Mouse (Mus musculus) embryonic stem cell, embryonic (primary cell): ENCODE data around the gene Lmtk2.

Experiments used
- CTCF ChIA-PET, 4 experiments: fragments of 300-600 bp in 2 of 4; fragments of 350-600 bp in 2 of 4; sonication (Branson Sonifier 250); formaldehyde crosslinking; loops; one replicate each; lab custom pipeline; 2022; ENCODE audit warnings: inconsistent platforms in 2 of 4; lab: Charles Lee
- POLR2A ChIA-PET, 4 experiments: fragments of 300-600 bp in 2 of 4; fragments of 350-600 bp in 2 of 4; sonication (Branson Sonifier 250); formaldehyde crosslinking; loops; one replicate each; lab custom pipeline; 2022; ENCODE audit warnings: antibody characterized with exemption in 4 of 4, inconsistent platforms in 1 of 4; lab: Charles Lee

The Lmtk2 gene

DNA sequence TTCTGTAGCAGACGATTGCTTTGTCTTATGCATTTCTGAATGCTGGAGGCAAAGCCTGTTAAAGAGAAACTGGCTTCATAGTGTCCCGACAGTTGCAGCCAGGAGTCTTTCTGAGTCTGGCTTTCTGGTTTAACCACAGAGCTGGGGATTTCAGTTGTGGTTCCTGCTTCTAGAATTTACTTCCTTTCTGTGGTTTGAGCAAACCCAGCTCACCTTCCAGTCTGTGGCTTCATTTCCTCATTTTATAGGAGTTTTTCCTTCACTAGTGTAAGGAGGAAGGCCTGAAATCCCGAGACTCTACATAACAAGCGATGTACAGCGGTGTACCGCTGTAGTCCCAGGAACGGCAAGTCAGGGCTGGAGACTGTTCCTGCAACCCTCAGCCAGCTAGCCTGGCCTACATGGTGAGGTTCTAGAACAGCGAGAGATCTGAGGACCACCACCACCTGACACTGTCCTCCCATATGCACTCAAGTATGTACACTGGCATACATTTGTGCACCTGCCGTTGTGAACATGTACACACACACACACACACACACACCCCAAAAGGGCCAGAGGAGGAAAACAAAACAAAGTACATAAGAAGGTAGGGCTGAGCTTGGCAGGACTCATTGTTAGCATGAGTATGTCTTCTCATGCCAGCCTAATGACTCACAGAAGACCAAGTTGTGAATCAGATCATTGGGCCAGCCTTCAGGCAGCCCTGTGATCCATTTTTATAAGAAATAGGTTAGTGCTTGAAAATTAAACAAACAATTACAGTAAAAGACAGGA is 25.9 kb downstream of the Lmtk2 start:
- ChIA-PET CTCF (interaction anchor here in 1 of 4 experiments (1.8 kb wide), 1 partner anchor 28 kb away, joined by 8 read pairs; no protein-coding TSS in a partner anchor), POLR2A (interaction anchor here in 2 of 4 experiments (0.6 to 2.2 kb wide), 12 partner anchors 9 to 47 kb away, joined by 3 to 16 read pairs (median 5); partner anchors contain the start of gene Lmtk2 (in 1 of the 2))

DNA sequence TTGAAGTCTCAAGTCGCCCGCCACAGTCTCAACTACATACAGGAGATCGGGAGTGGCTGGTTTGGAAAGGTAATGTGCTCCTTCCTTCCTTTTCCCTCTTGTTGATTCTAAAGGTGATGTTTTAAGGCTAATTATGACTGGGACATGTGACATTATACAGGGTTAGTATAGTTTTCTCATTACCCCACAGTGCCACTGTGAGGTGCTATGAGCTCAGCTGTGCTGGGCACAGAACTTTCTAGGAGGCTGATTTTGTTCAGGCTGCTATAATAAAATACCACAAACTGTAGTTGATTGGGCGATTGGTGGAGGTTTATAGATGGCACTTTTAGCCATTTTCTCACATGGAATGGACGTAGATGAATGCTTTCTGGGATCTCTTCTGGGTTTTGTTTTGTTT is 43.3 kb downstream of the Lmtk2 start:
- POLR2A ChIA-PET = interaction anchor here in 1 of 4 experiments (0.8 to 1.4 kb wide), 2 partner anchors 11 to 36 kb away, joined by 3 to 4 read pairs; no protein-coding TSS in a partner anchor
- CTCF ChIA-PET = interaction anchor here in 3 of 4 experiments (0.8 to 2.0 kb wide), 3 partner anchors 11 to 64 kb away, joined by 3 to 7 read pairs (median 3); no protein-coding TSS in a partner anchor

DNA sequence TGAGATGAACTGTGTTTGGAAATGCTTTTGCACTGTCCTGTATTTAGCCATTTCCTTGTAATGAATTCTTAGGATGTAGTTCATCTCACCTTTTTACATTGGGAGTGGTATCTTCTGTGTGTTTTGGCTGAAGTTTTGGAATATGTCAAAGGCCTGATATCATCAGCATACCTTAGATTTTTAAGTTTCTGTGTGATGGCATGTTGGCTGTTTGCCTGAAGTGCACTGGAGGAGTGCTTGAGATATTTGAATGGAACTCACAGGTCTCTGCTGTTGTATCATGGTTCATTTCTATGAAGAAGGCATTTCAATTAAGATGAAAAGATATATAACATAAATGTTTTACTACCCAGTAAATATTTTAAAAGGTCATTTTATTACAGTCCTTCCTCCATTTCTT is 46.7 kb downstream of the Lmtk2 start:
- ChIA-PET POLR2A (interaction anchor here in 1 of 4 experiments (0.9 to 1.4 kb wide), 3 partner anchors 8 to 31 kb away, joined by 3 read pairs; no protein-coding TSS in a partner anchor), CTCF (interaction anchor here in 1 of 4 experiments (0.7 kb wide), 1 partner anchor 29 kb away, joined by 3 read pairs; no protein-coding TSS in a partner anchor)

DNA sequence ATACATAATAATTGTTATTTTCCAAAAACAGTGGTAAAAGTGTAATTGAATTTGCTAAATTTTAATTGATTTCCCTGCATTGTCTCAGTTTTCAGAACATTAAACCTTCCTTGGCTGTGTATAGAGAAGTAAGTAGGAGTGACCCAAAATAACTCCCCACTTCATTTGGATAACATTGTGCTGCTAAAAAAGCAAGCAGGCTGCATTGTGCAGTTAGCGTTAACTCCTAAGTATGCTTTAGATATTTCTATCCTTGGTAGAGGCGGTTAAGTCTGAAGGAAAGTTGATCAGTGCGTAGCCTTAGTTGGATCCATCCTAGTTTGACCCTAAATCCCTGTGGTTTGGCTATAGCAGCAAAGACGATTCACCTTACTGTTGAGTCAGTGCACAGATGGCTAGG is 49.3 kb downstream of the Lmtk2 start:
- ChIA-PET CTCF (interaction anchor here in 2 of 4 experiments (0.6 to 0.8 kb wide), 2 partner anchors 9 to 14 kb away, joined by 3 to 4 read pairs; no protein-coding TSS in a partner anchor), POLR2A (no interaction called here)

DNA sequence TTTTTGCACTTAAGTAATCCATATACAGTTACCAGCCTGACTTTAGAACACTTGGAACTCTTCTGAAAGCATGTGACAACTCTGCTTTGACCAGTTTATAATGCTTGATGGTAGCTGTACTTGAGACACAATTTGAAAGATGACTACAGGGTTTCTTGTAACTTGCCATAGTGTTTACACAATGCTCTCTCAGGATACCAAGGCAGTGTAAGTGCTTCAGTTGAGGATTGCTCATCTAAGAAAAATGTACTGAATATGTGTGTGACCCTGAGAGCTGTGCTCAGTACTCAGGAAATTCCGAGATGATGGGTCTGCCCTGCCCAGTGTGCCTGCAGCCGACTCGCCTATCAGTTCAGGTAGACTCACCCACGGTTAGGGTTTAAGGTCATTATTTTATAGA is 51.0 kb downstream of the Lmtk2 start:
- POLR2A ChIA-PET = interaction anchor here in 3 of 4 experiments (0.6 to 1.5 kb wide), 3 partner anchors 88 to 647 kb away, joined by 3 to 4 read pairs (median 4); partner anchors contain the start of gene Ccz1 (in 1 of the 3)
- CTCF ChIA-PET = interaction anchor here in 3 of 4 experiments (0.9 to 1.9 kb wide), 4 partner anchors 15 to 111 kb away, joined by 3 to 4 read pairs (median 4); no protein-coding TSS in a partner anchor

DNA sequence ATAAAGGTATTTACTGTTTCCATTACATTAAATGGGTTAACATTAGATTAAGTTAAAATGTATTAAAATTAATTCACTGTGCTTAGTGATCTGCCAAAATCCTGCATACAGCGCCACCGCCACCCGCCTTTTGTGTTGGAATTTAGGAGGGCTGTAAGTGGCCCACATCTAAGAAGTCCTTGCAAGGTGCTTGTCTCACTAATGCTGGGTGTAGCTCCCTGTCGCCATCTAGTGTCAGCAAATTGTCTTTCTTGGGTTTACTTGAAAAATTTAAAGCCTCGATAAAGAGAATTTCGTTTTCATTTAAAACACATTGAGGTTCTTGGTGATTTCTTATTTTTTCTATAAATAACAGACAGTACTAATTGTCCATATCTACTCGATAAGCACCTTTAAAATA is 54.3 kb downstream of the Lmtk2 start:
- ChIA-PET CTCF (interaction anchor here (0.6 to 2.7 kb wide), 35 partner anchors 10 to 483 kb away, joined by 3 to 14 read pairs (median 4); partner anchors contain the start of gene Lmtk2 (in 1 of the 4)), POLR2A (interaction anchor here in 3 of 4 experiments (0.5 to 2.0 kb wide), 16 partner anchors 8 to 137 kb away, joined by 3 to 6 read pairs (median 4); no protein-coding TSS in a partner anchor)

DNA sequence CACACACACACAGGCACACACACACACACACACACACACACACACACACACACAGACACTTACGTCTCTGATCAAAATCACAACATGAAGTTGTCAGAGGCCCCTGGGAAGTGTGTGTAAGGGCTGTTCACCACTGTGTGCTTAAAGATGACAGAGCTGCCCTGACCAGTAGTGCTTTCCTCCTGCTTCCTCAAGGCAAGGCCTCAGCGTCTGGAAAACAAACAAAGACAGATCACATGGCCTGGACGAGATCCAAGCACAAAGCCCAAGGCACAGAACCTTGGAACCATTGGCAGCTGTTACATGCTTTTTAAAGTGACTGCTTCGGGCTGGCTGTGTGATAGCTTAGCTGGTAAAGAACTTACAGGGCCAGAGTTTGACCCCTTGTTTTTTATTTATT is 58.4 kb downstream of the Lmtk2 start:
- POLR2A ChIA-PET = interaction anchor here in 2 of 4 experiments (0.8 to 1.8 kb wide), 4 partner anchors 10 to 27 kb away, joined by 3 to 4 read pairs (median 4); no protein-coding TSS in a partner anchor
- CTCF ChIA-PET = interaction anchor here (0.5 to 1.5 kb wide), 6 partner anchors 9 to 795 kb away, joined by 3 to 4 read pairs (median 4); no protein-coding TSS in a partner anchor

DNA sequence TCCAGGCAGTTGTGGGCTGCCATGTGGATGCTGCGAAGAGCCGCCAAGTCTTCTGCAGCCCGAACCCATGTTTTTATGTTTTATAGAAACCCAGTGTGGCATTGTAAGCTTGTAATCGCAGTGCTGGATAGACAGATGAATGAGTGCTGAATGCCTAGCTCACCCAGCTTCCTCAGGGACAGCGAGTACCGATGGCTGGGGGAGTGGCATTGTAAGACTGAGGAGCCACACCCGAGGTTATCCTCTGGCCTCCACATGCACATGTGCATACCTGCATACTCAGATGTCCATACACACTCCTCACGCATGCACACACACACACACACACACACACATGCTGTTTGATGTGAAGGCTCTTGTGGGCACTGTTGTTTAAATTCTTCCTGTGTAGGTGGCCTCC is 58.9 kb downstream of the Lmtk2 start:
- ChIA-PET CTCF (interaction anchor here (0.5 to 1.5 kb wide), 6 partner anchors 10 to 796 kb away, joined by 3 to 4 read pairs (median 4); no protein-coding TSS in a partner anchor), POLR2A (interaction anchor here in 2 of 4 experiments (0.6 to 1.8 kb wide), 6 partner anchors 11 to 1010 kb away, joined by 3 to 4 read pairs (median 4); no protein-coding TSS in a partner anchor)

DNA sequence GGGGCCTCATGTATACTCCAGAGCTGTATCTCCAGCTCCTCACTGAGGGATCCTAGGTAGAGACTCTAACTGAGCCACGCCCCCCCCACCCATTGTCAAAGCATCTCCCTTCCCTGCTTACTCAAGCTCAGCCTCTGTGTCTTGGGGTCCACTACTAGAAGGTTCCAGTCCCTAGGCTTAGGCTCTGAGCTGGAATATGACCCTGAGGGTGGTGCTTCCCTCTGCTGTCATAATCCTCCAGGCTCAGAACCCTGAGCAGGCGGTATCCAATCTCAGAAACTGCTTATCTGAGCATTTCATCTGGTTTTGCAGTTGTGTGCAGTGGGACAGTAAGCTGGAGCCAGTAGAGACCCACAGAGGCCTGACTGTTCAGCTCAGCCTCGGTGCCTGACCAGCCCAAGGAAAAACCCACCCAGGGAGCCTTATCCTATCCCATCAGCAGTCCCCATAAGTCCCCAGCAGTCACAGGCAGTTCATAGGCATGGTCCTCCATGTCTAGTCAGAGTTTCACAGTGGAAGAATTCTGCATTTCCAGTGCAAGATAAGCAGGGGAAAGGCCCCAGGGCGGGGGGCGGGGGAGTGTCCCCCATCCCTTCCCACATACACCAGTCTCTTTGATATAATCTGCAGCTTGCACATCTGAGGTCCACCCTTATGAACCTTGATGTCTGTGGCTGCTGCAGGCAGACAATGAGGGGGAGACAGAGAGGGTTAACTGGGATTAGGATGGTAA is 62.0 kb downstream of the Lmtk2 start:
- CTCF ChIA-PET = interaction anchor here (0.7 to 1.8 kb wide), 4 partner anchors 9 to 111 kb away, joined by 3 to 7 read pairs (median 4); no protein-coding TSS in a partner anchor
- POLR2A ChIA-PET = interaction anchor here in 2 of 4 experiments (0.5 to 2.5 kb wide), 10 partner anchors 8 to 193 kb away, joined by 3 to 7 read pairs (median 4); no protein-coding TSS in a partner anchor

DNA sequence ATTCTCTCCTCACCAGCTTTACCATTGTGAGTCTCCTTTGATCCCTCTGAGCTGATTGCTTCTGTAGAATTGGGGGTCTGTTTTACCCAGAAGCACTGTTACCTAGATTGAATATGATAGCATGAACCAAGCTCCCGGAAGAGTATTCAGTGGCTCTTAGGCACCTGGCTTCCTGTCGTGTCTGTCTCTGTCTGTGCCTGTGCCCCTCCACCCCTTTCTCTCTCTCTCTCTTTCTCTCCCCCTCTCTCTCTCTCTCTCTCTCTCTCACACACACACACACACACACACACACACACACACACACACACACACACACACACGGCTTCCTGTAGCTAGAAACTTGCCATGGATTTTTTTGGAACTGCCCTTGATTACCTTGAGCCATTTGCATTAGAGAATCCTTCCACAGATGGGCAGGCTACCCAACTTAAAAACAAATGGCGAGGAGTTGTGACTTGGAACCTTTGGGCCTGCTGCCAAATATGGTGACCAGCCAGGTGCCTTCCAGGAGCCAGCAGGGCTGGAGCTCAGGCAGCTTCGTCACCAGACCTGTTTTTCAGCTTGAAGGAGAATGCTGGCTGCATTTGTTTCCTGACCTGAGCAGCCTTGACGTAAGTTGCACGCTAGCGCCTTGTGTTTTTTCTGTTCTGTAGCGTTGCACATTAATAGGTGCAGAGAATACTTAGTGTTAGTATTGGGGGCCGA is 62.7 kb downstream of the Lmtk2 start:
- CTCF ChIA-PET = interaction anchor here (0.7 to 1.8 kb wide), 5 partner anchors 10 to 122 kb away, joined by 3 to 7 read pairs (median 4); no protein-coding TSS in a partner anchor

DNA sequence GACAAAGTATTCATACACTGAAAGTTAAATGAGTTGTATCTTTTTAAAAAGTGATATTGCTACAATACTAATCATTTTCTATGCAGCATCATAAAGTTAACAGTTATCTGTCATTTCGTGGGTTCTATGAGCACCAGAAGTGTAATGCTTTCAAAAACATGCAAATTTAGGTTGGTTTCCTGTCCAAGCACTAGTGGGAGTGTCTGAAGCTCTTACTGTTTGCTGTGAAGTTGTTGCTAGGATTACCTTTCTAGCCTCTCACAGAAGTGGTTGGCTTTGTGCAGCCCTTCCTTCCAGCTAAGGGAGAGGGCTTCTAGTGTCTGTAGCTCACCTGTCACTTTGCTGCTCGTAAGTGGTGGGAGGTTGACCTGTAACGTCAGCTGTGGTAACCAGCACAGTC is 65.5 kb downstream of the Lmtk2 start:
- ChIA-PET CTCF (interaction anchor here (0.6 to 2.2 kb wide), 5 partner anchors 9 to 138 kb away, joined by 3 to 6 read pairs (median 4); no protein-coding TSS in a partner anchor), POLR2A (interaction anchor here in 2 of 4 experiments (1.0 to 1.2 kb wide), 2 partner anchors 17 to 42 kb away, joined by 3 read pairs; no protein-coding TSS in a partner anchor)

More for the DNA sequence above, 62.7 kb downstream of the Lmtk2 start:
- POLR2A ChIA-PET = interaction anchor here in 3 of 4 experiments (0.5 to 2.5 kb wide), 8 partner anchors 9 to 192 kb away, joined by 3 to 7 read pairs (median 4); no protein-coding TSS in a partner anchor

DNA sequence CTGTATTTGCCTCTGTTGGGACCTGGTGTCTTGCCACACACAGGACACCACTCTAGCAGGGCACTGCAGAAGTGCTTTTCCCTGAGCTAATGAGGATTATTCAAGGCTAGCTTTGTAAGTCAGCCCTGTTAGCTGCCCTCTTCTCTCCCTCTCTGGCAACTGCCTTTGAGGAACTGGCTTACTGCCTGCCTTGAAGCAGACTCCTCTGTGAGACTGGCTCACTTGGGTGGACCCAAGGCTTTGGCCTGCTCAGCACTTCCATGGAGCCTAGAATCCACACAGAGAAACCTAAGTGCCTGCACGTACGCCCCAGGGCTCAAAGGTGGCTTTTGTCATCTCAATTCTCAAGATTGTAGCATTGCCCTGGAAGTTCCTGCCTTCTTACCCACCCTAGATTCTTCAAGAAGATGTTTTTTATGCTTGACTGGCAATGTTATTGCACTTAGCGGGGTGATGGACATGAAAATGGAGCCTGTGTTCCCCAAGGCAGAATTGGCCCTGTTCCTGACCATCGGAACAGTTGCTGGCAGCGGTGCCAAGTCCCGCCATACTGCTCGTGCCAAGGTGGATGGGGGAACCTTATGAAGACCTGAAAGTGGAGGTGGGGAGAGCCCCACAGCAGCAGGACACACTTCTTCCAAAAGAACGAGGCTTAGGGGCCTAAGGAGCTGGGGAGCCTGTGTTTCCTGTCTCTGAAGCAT is 69.2 kb downstream of the Lmtk2 start:
- ChIA-PET CTCF (no interaction called here), POLR2A (interaction anchor here in 1 of 4 experiments (0.6 kb wide), 1 partner anchor 183 kb away, joined by 7 read pairs; no protein-coding TSS in a partner anchor)

DNA sequence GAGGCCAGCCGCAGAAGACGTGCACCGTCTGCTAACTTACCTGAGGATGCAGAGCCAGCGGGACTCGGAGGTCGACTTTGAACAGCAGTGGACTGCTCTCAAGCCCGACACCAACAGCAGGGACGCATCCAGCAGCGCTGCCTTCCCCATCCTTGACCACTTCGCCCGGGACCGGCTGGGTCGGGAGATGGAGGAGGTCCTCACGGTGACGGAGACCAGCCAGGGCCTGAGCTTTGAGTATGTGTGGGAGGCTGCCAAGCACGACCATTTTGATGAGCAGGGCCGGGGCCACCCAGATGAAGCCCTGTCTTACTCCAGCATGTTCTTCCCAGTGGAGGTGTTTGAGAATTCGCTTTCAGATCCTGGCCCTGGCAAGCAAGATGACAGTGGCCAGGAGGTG is 73.4 kb downstream of the Lmtk2 start:
- CTCF ChIA-PET = interaction anchor here in 1 of 4 experiments (0.6 kb wide), 1 partner anchor 561 kb away, joined by 3 read pairs; no protein-coding TSS in a partner anchor
- POLR2A ChIA-PET = interaction anchor here in 1 of 4 experiments (1.2 kb wide), 1 partner anchor 17 kb away, joined by 5 read pairs; no protein-coding TSS in a partner anchor

DNA sequence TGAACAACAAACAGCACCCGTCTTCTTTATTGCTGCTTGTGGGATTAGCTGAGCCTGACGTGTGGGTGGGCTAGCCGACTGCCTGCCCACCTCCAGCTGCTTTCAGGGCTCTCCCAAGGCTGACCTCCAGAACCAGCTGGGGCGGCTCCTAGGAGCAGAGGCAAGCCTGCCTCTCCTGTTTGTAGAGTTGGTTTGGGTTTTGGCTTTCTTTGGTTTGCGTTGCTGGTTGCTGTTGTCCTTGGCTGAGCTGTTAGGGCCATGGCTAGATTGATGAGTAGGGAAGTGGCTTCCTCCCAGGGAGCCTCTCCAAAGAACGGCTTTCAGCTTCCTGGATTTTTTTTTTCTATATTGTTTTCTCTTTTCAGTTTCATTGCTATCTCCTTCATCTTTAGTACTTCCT is 78.0 kb downstream of the Lmtk2 start:
- ChIA-PET CTCF (interaction anchor here in 1 of 4 experiments (0.6 kb wide), 1 partner anchor 831 kb away, joined by 3 read pairs; no protein-coding TSS in a partner anchor), POLR2A (interaction anchor here in 2 of 4 experiments (0.7 to 1.4 kb wide), 3 partner anchors 11 to 24 kb away, joined by 3 to 6 read pairs (median 4); partner anchors contain the start of gene Bhlha15 (in 1 of the 2))

DNA sequence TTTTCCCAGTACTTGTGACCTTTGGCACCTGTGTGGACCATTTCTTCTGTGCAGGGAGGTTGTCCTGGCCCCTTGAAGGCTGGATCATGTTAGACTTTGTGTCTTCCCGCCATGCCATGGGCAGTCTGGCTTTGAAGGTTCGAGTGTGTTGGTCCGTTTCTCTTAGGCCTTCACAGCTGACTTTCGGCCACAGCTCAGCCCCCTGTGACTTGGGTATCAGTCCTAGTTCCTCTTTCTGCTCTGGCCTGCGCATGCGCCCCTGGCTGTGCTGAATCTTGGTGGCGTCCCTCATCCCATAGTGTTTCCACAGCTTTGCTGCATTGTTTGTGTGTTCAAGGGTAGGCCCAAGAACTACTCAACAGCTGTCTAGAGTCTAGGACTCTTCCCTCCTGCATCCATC is 81.0 kb downstream of the Lmtk2 start:
- ChIA-PET CTCF (interaction anchor here in 2 of 4 experiments (1.3 to 1.6 kb wide), 2 partner anchors 26 kb away, joined by 3 to 4 read pairs; no protein-coding TSS in a partner anchor), POLR2A (interaction anchor here in 2 of 4 experiments (0.6 to 2.6 kb wide), 8 partner anchors 9 to 293 kb away, joined by 3 to 14 read pairs (median 4); partner anchors contain the start of genes Bhlha15 (in 2 of the 2) and Tecpr1 (in 1 of the 2))
